Mouse (Mus musculus) erythroblast, embryonic 14.5 days (primary cell): ENCODE measurements around the gene Dnajc21.

Experiments
- GATA1 ChIP-seq: IDR thresholded peaks from 2 replicates; pipeline ENCODE4 v1.6.1; 2012; ENCODE audit warnings: low read length, inconsistent platforms, mixed read lengths
- TAL1 ChIP-seq: IDR thresholded peaks from 3 replicates; pipeline ENCODE4 v1.6.1; 2012; ENCODE audit warnings: low read length, inconsistent platforms, mixed read lengths

GRCm38 (mm10) chr15:10399795-10400194, 70.5 kb downstream of the Dnajc21 start:
- TF ChIP-seq GATA1 (no peak), TAL1 (no peak)
